Mouse (Mus musculus) stomach, embryonic 16.5 days (tissue): ENCODE measurements around the gene Cyb561. TPM values are rescaled to one million over a fixed set of nuclear protein-coding genes. Genes with fewer than 3 reads are reported as not detected.

Experiments
- ATAC-seq: fragments of 200-750 bp; cut with Nextera tagmentation; 2 replicates; pipeline ENCODE4 v1.8.0; 2017; ENCODE audit warnings: moderate number of reproducible peaks, moderate TSS enrichment; ENCODE audit not compliant: insufficient read depth, low FRiP score
- H3K27ac ChIP-seq: fragments of 300-500 bp; sonication (generic); 2 replicates; pipeline ENCODE4 v1.5.1; 2014; ENCODE audit warnings: low read length
- H3K27me3 ChIP-seq: fragments of 300-500 bp; sonication (generic); 2 replicates; pipeline ENCODE4 v1.6.1; 2014; ENCODE audit warnings: low read length, control low read depth, mixed read lengths; ENCODE audit not compliant: control insufficient read depth, insufficient read depth
- H3K36me3 ChIP-seq: fragments of 300-500 bp; sonication (generic); 2 replicates; pipeline ENCODE4 v1.6.1; 2014; ENCODE audit warnings: low read length; ENCODE audit not compliant: control insufficient read depth, insufficient read depth
- H3K4me1 ChIP-seq: fragments of 300-500 bp; sonication (generic); 2 replicates; pipeline ENCODE4 v1.6.1; 2014; ENCODE audit warnings: low read length, control low read depth, mixed read lengths; ENCODE audit not compliant: control insufficient read depth, insufficient read depth
- H3K4me2 ChIP-seq: fragments of 300-500 bp; sonication (generic); 2 replicates; pipeline ENCODE4 v1.6.1; 2014; ENCODE audit warnings: low read depth, low read length, mixed read lengths
- H3K4me3 ChIP-seq: fragments of 300-500 bp; sonication (generic); replicated peaks from 2 replicates; pipeline ENCODE4 v1.5.1; 2014; ENCODE audit warnings: mild to moderate bottlenecking, low read length
- H3K9ac ChIP-seq: fragments of 300-500 bp; sonication (generic); 2 replicates; pipeline ENCODE4 v1.6.1; 2014; ENCODE audit warnings: low read length
- H3K9me3 ChIP-seq: fragments of 300-500 bp; sonication (generic); replicated peaks from 2 replicates; pipeline ENCODE4 v1.6.1; 2016; ENCODE audit warnings: low read length, control low read depth; ENCODE audit not compliant: control insufficient read depth
- WGBS: fragments of 180-500 bp; shearing (Covaris S2); extraction: QIAGEN DNeasy Blood & Tissue Kit; methylation state at CpG from one replicate; pipeline ENCODE4 v1.1.7; 2014; 5-methylcytosine and 5-hydroxymethylcytosine counted together
- polyA plus RNA-seq: library from polyadenylated mRNA; unstranded; fragments of >200 nt; fragmentation: Nextera tagmentation; extraction: Ambion mirVana; gene quantifications from 2 replicates; pipeline ENCODE4 v1.2.1, GENCODE M21; 2015

Cyb561 gene
- 45.6 and 54.7 TPM in 2 replicates for polyA plus RNA-seq

DNA sequence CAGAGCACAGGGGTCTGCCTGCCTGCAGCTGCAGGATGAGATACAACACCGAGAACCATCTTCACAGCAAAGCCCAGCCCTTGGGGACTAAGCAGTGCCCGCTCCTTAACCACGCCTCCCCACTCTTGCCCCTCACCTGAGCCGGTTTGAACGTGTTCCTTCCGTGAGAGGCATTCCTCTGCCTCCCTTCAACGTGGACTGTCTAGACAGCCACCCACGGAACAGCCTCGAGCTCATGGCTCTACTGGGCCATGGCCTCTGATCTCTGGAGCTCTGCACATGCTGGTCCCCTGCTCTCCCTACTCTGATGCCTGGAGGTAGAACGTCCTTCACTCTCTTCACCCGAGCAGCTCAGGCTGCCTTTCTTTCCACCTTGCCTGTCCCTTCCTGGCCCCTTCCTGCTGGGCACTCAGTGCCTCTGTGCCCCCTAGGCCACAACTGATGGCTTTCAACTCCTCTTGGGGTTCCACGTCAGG is at the start of gene Cyb561:
Gene Cyb561 (minus strand): TSS at position 426 of the 476 bp plus-strand sequence.
- Histone ChIP-seq H3K9ac (no peak within 1 kb of the TSS), H3K4me2 (no peak within 1 kb of the TSS), H3K27ac (peak within 1 kb of the TSS; percentile 48), H3K4me3 (no peak within 1 kb of the TSS), H3K4me1 (no peaks in the 10 kb centered on the region), H3K9me3 (no peaks in the 10 kb centered on the region), H3K36me3 (no peaks in the 10 kb centered on the region), H3K27me3 (no peaks in the 10 kb centered on the region)
- ATAC-seq, result no peak
- WGBS, result 67% methylated on average over 12 of the region's 12 CpGs

DNA sequence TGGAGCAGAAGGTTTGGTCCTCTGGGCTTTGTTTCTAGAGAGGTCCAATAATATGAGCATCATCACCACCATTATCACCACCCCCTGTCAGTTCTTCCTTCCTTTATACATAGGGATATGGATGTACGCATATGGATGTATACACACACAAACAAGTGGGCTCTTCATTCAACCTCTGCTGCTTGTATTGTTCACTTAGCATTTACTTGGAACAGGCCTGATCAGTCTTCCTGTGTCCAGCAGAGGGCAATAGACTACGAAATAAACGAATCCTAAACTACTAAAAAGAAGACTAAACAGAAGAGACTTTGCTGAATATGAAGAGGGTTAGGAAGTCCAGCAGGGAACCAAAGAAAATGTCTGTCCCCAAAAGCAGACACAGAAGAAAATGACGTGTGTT is 48.6 kb upstream of the Cyb561 start:
- Histone ChIP-seq H3K36me3 (no peaks in the 10 kb centered on the region), H3K4me2 (no peak overlapping the region), H3K4me3 (no peak overlapping the region), H3K4me1 (no peaks in the 10 kb centered on the region), H3K9me3 (no peaks in the 10 kb centered on the region), H3K9ac (no peak overlapping the region), H3K27ac (no peak overlapping the region), H3K27me3 (no peaks in the 10 kb centered on the region)
- WGBS, result 35% methylated on average over 4 of the region's 4 CpGs
- no peak for ATAC-seq

DNA sequence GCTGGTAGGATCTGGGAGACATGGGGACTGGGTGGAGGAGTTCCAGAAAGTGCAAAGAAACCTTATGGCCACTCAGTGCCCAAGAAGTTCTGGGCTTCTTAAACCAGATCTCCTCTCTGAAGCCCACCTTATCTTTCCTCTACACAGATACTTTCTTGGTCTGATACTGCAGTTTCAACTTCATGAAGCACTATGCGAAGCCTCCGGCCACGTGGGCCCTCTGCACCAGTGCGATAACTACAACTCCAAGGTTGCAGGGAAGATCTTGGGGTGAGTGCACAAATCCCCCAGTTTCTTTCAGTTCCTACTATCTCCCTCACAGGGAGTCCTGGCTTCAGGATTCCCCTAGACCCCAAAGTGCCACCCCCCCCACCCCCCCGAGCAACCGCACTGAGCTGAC is 46.9 kb upstream of the Cyb561 start:
- H3K4me1 ChIP-seq, result no peaks in the 10 kb centered on the region
- no peaks in the 10 kb centered on the region for H3K36me3 ChIP-seq
- H3K4me2 ChIP-seq, result no peak overlapping the region
- no peak overlapping the region for H3K9ac ChIP-seq
- H3K27ac ChIP-seq, result no peak overlapping the region
- WGBS, result 94% methylated on average over 6 of the region's 6 CpGs
- no peaks in the 10 kb centered on the region for H3K9me3 ChIP-seq
- no peak for ATAC-seq
- no peaks in the 10 kb centered on the region for H3K27me3 ChIP-seq
- no peak overlapping the region for H3K4me3 ChIP-seq

DNA sequence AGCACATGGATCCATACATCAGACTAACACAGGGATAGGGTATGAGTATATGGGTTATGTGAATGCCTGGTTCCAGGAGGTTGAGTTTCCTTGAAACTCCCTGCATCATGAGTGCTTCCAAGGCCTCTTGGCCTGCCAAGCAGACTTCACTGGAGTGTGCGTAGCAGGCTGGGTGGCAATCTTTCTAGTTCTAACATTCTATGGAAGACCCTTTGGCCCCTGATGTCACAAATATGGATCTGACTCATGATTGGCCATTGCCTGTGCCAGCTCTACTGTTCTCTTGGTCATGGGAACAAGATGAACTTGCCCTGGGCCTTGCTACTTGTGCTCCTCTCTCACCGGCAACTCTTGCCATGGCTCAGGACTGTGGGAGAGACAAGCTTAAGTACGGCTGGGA is 41.2 kb upstream of the Cyb561 start, which contains the start of gene Ace3:
Gene Ace3 (plus strand): TSS at position 301 of the 400 bp plus-strand sequence.
- WGBS, result 90% methylated on average over 3 of the region's 3 CpGs

DNA sequence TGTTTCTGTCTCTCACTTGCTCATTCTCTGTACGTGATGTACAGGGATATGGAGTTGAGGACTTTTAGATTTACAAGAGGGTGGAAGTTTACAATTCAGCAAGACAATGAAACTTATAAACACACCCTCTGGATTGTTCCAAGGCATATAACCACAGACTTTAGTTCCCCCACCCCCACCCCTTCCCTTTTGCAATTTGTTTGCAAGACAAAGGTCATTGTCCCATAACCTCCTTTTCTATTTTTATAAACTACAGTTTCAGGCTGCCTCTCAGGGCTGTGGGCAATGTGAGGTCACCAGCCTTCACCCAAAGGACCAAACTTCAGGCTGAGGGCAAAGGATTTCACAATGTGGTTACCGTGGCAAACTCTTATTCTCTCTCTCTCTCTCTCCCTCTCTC is 37.1 kb upstream of the Cyb561 start:
- ATAC-seq, result no peak
- no peaks in the 10 kb centered on the region for H3K4me1 ChIP-seq

More for the DNA sequence above, 41.2 kb upstream of the Cyb561 start, which contains the start of gene Ace3:
- Histone ChIP-seq H3K27ac (no peak within 1 kb of the TSS), H3K36me3 (no peaks in the 10 kb centered on the region), H3K4me2 (no peak within 1 kb of the TSS), H3K9ac (no peak within 1 kb of the TSS), H3K27me3 (no peaks in the 10 kb centered on the region), H3K4me3 (no peak within 1 kb of the TSS), H3K9me3 (no peaks in the 10 kb centered on the region), H3K4me1 (no peaks in the 10 kb centered on the region)
- no peak for ATAC-seq

DNA sequence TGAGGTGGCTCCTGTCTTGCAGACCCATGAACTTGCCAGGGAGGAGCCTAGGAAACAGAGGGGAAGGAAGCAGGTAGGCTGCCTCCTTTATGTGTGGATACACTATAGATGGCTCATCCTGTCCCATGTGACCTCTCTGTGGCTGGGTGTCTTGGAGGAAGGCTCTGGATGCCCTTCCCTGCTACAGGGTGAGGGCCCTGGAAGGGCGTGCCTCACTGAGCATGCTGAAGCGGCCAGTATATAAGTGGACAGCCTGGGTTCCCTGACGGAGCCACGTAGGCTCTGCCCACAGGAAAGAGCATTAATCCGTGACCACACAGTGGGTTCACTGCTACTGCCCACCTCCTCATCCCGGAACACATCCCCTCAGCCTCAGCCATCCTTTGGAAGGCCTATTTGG is 36.3 kb upstream of the Cyb561 start:
- Histone ChIP-seq H3K27ac (no peak overlapping the region), H3K27me3 (no peaks in the 10 kb centered on the region), H3K4me1 (no peaks in the 10 kb centered on the region), H3K9ac (no peak overlapping the region), H3K4me3 (no peak overlapping the region), H3K4me2 (no peak overlapping the region), H3K36me3 (no peaks in the 10 kb centered on the region), H3K9me3 (no peaks in the 10 kb centered on the region)
- WGBS, result 70% methylated on average over 6 of the region's 6 CpGs
- ATAC-seq, result no peak

More for the DNA sequence above, 37.1 kb upstream of the Cyb561 start:
- no peaks in the 10 kb centered on the region for H3K27me3 ChIP-seq
- no peaks in the 10 kb centered on the region for H3K36me3 ChIP-seq
- no peak overlapping the region for H3K4me2 ChIP-seq
- no peak overlapping the region for H3K27ac ChIP-seq
- H3K9me3 ChIP-seq, result no peaks in the 10 kb centered on the region
- H3K4me3 ChIP-seq, result no peak overlapping the region
- WGBS, result 49% methylated on average over 2 of the region's 2 CpGs
- no peak overlapping the region for H3K9ac ChIP-seq

DNA sequence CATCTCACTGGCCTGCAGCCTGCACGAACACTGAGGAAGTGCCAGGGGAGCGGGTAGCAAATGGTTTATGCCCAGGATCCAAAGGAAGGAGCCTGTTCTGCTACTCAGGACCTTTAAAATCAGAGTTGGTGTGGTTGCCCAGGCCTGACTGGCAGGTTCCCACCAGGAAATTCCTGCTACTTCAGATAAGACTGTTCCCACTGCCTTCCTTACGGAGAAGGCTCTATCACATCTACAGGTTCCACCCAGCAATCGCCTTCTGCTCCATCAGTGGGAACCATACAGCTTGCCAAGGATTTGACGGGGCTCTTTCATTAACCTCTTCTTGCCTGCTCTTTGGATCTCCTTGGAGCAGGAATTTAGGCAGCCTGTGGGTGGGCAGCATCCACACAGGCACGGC is 34.3 kb upstream of the Cyb561 start:
- no peaks in the 10 kb centered on the region for H3K4me1 ChIP-seq
- no peak overlapping the region for H3K4me3 ChIP-seq
- H3K27me3 ChIP-seq, result no peaks in the 10 kb centered on the region
- no peak for ATAC-seq
- no peak overlapping the region for H3K9ac ChIP-seq
- H3K27ac ChIP-seq, result no peak overlapping the region
- H3K9me3 ChIP-seq, result no peaks in the 10 kb centered on the region
- no peaks in the 10 kb centered on the region for H3K36me3 ChIP-seq
- no peak overlapping the region for H3K4me2 ChIP-seq
- 64% methylated on average over 6 of the region's 6 CpGs for WGBS

DNA sequence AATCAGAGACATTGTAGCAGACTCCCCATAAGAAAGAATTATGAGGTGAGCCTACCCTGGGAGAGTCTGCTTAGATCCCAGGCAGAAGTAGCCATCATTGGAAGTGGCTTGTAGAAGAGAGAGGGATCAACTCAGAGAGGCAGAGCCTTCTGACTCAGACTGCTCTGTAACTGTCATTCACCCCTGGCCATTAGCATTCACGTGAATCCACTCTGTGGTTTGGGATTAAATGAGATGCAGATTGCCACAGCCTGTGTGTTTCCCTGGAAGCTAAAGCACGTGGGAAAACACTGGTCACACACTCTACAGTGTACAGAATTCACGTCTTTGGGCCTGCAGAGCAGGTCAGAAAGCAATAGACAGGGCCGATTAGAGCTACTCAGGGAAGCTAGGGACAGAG is 31.3 kb upstream of the Cyb561 start:
- Histone ChIP-seq H3K36me3 (no peaks in the 10 kb centered on the region), H3K27ac (no peak overlapping the region), H3K4me3 (no peak overlapping the region), H3K9ac (no peak overlapping the region), H3K27me3 (no peaks in the 10 kb centered on the region), H3K4me2 (no peak overlapping the region), H3K4me1 (no peaks in the 10 kb centered on the region), H3K9me3 (no peaks in the 10 kb centered on the region)
- no peak for ATAC-seq
- 73% methylated on average over 4 of the region's 4 CpGs for WGBS

DNA sequence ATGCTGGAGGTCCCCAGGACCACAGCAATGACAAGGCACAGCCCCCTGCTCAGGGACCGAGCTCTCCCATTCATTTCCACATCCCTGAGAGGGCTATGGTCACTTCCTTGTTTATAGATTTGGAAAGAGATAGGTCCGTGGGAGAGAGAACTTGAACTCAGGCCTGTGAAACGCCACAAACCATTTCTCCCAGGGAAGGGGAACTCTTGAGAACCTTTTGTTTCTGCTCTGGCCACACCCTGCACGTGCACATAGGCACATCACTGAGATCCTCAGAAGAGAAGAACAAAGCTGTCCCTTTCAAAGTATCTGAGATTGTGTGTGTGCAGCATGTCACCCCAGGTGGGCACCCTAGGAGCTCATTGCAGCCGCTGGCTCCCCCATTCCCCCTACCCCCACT is 25.5 kb upstream of the Cyb561 start:
- WGBS, result 56% methylated on average over 5 of the region's 5 CpGs
- no peak overlapping the region for H3K9ac ChIP-seq
- H3K9me3 ChIP-seq, result no peaks in the 10 kb centered on the region
- H3K4me3 ChIP-seq, result no peak overlapping the region
- H3K36me3 ChIP-seq, result no peaks in the 10 kb centered on the region
- H3K4me1 ChIP-seq, result no peaks in the 10 kb centered on the region
- no peak overlapping the region for H3K4me2 ChIP-seq
- no peak overlapping the region for H3K27ac ChIP-seq
- no peak for ATAC-seq
- H3K27me3 ChIP-seq, result no peaks in the 10 kb centered on the region

DNA sequence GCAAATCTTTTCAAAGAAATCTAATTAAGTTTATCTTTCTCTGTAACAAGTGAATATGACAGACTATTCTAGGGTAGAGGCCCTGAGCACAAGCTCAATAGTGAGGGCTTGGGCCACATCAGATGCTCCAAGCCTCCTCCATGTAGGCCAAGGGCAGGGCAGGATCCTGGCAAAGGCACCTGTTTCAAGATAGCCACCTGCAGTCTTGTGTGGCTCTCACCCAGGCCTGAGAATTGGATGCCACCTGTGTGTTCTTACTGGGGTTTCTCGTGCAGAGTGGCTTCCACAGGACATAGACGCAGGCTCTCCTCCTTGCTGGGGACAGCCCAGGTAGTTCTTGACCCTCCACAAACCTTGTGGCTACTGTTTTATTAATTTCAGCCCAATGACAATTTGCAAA is 25.1 kb upstream of the Cyb561 start:
- no peaks in the 10 kb centered on the region for H3K9me3 ChIP-seq
- no peak overlapping the region for H3K4me3 ChIP-seq
- H3K4me2 ChIP-seq, result no peak overlapping the region
- H3K27ac ChIP-seq, result no peak overlapping the region
- no peaks in the 10 kb centered on the region for H3K27me3 ChIP-seq
- WGBS, result 79% methylated on average over 2 of the region's 2 CpGs
- H3K36me3 ChIP-seq, result no peaks in the 10 kb centered on the region
- no peak overlapping the region for H3K9ac ChIP-seq
- H3K4me1 ChIP-seq, result no peaks in the 10 kb centered on the region
- no peak for ATAC-seq
